In genomic region chr11:20242366-20243056, GRCm38 (mm10) we compare ENCODE assay signal across 16 mouse cellular contexts. TPM values are rescaled to one million over a fixed set of nuclear protein-coding genes. Genes with fewer than 3 reads are reported as not detected.
DNase-seq lines count a peak whose midpoint lies in the region; ATAC-seq and TF ChIP-seq lines count a peak whose summit lies in the region.
"Had no signal": no experiment of that assay in that cellular context is flagged by ENCODE, and none has a peak within 500 bp of the region (broad histone marks: within the 10 kb centered on the region; RNA-seq: fewer than 3 reads in every experiment).

No protein-coding gene starts in this region.

- DNase-seq in heart, adult 2 months: no peak
- DNase-seq in heart, postnatal 36 days: no peak
- DNase-seq in 3T3-L1 (ENCODE audit: low read depth, low spot score) (peak; percentile 66), CH12.LX (ENCODE audit: extremely low read depth) (no peak), R1 (ENCODE audit: low read depth, low spot score) (peak; percentile 58)
- DNase-seq in frontal cortex, postnatal 10 days (ENCODE audit: low spot score in 2 of 2): no peak
- no peak for DNase-seq in spleen, postnatal 10 days (ENCODE audit: low spot score in 2 of 2)
- DNase-seq: cerebellum, adult 11 months; liver, embryonic 13.5 days; lung, embryonic 14.5 days; thymus, adult 18-20 months had no signal

- H3K27ac ChIP-seq in heart, adult 2 months: no peak overlapping the region
- no peak overlapping the region for H3K27ac ChIP-seq in CH12.LX (ENCODE audit: insufficient read depth, low read depth)
- no peak overlapping the region for H3K27ac ChIP-seq in hindbrain, embryonic 13.5 days
- H3K27ac ChIP-seq: forebrain, embryonic 15.5 days; limb, embryonic 13.5 days; liver, embryonic 13.5 days; neural tube, embryonic 13.5 days had no signal

- H3K36me3 ChIP-seq in heart, adult 2 months (ENCODE audit: control insufficient read depth, insufficient read depth, low read length): peaks cover 6% of the 10 kb centered on the region
- peaks cover 61 to 91% of the 10 kb centered on the region in 2 experiments for H3K36me3 ChIP-seq in CH12.LX (replicated peaks in 1 of 2; ENCODE audit: control insufficient read depth in 1 of 2, insufficient read depth in 1 of 2, low read length in 1 of 2)
- peaks cover 53% of the 10 kb centered on the region for H3K36me3 ChIP-seq in hindbrain, embryonic 13.5 days

- in situ Hi-C loops in CH12.LX (cut with MboI; ENCODE audit: low pct_ligation_motif_present, low pct_unique_long_range_greater_than_20kb, low sequenced_read_pairs): loop anchor here (5.0 kb wide), 1 partner anchor 35 kb away; no protein-coding TSS in a partner anchor

- WGBS in heart, adult 2 months: 63% methylated on average over 6 of the region's 6 CpGs
- 92% methylated on average over 6 of the region's 6 CpGs for WGBS in hindbrain, embryonic 13.5 days

- H3K4me1 ChIP-seq in heart, adult 2 months (ENCODE audit: control insufficient read depth, insufficient read depth, low read length): peaks cover 26% of the 10 kb centered on the region
- peaks cover 14 to 52% of the 10 kb centered on the region in 2 experiments for H3K4me1 ChIP-seq in CH12.LX (ENCODE audit: control insufficient read depth in 1 of 2, insufficient read depth in 2 of 2)
- peaks cover 32% of the 10 kb centered on the region for H3K4me1 ChIP-seq in hindbrain, embryonic 13.5 days (replicated peaks)

- no peak overlapping the region for H3K9ac ChIP-seq in heart, adult 2 months (ENCODE audit: low read depth, low read length)
- H3K9ac ChIP-seq in CH12.LX (ENCODE audit: insufficient read depth, low read depth): no peak overlapping the region
- H3K9ac ChIP-seq in hindbrain, embryonic 13.5 days: no peak overlapping the region
- H3K9ac ChIP-seq: forebrain, embryonic 15.5 days; limb, embryonic 13.5 days; liver, embryonic 13.5 days; lung, embryonic 14.5 days; neural tube, embryonic 13.5 days had no signal

- dilution Hi-C loops in CH12.LX (cut with MboI; ENCODE audit: extremely low pct_ligation_motif_present, extremely low pct_unique_long_range_greater_than_20kb, low sequenced_read_pairs): no loop called here

- TF ChIP-seq CTCF in heart, adult 2 months (IDR thresholded peaks at IDR 0.05): no peak
- no peak for TF ChIP-seq CTCF in CH12.LX (conservative IDR thresholded peaks at IDR 0.05 in 1 of 2, IDR thresholded peaks at IDR 0.05 in 1 of 2; ENCODE audit: low read depth in 2 of 2, low read length in 2 of 2)

- intact Hi-C loops in heart, adult 2 months (cut with DNase I): no loop called here
- intact Hi-C loops in heart, postnatal 36 days (cut with DNase I): loop anchor here (10.0 kb wide), 3 partner anchors 292 to 418 kb away; no protein-coding TSS in a partner anchor

- no peak for TF ChIP-seq RAD21 in CH12.LX (IDR thresholded peaks at IDR 0.05; ENCODE audit: low read depth, low read length)

- no peak for ATAC-seq in hindbrain, embryonic 13.5 days (ENCODE audit: low FRiP score)
- ATAC-seq: activated CD4-positive, CD25-positive, alpha-beta regulatory T cell, adult 4 months; forebrain, embryonic 15.5 days had no signal

- H3K4me3 ChIP-seq in heart, adult 2 months: no peak overlapping the region
- no peak overlapping the region for H3K4me3 ChIP-seq in CH12.LX (replicated peaks in 1 of 3; ENCODE audit: low read depth in 2 of 3, low read length in 2 of 3, poor library complexity in 1 of 3)
- no peak overlapping the region for H3K4me3 ChIP-seq in hindbrain, embryonic 13.5 days
- H3K4me3 ChIP-seq: forebrain, embryonic 15.5 days; limb, embryonic 13.5 days; liver, embryonic 13.5 days; neural tube, embryonic 13.5 days had no signal

- H3K4me2 ChIP-seq in CH12.LX (ENCODE audit: insufficient read depth, low read depth, poor library complexity, severe bottlenecking): no peak overlapping the region
- no peak overlapping the region for H3K4me2 ChIP-seq in hindbrain, embryonic 13.5 days
- H3K4me2 ChIP-seq: forebrain, embryonic 15.5 days; liver, embryonic 13.5 days; lung, embryonic 14.5 days; neural tube, embryonic 13.5 days had no signal

- peaks cover 4% of the 10 kb centered on the region for H3K79me2 ChIP-seq in heart, adult 2 months (replicated peaks; ENCODE audit: control insufficient read depth, insufficient read depth, low read length)
- peaks cover 32% of the 10 kb centered on the region for H3K79me2 ChIP-seq in CH12.LX (replicated peaks; ENCODE audit: control insufficient read depth, extremely low read depth, insufficient read depth, poor library complexity, severe bottlenecking)

- no peak for TF ChIP-seq POLR2A in heart, adult 2 months (IDR thresholded peaks at IDR 0.05; ENCODE audit: insufficient read depth, low read depth, low read length)
- no peak for TF ChIP-seq POLR2A in CH12.LX (IDR thresholded peaks at IDR 0.05; ENCODE audit: low read depth, low read length)

- no peaks in the 10 kb centered on the region for H3K9me3 ChIP-seq in CH12.LX (replicated peaks; ENCODE audit: low read length)
- H3K9me3 ChIP-seq in hindbrain, embryonic 13.5 days: no peaks in the 10 kb centered on the region
- H3K9me3 ChIP-seq: forebrain, embryonic 15.5 days; limb, embryonic 13.5 days; liver, embryonic 13.5 days; neural tube, embryonic 13.5 days had no signal

- TF ChIP-seq EP300 in heart, adult 2 months (IDR thresholded peaks at IDR 0.05; ENCODE audit: insufficient read depth, low read depth, low read length): 0 out of 2 replicates have a peak, but pooled peaks have one; percentile 21
- no peak for TF ChIP-seq EP300 in CH12.LX (IDR thresholded peaks at IDR 0.05; ENCODE audit: low read length)

- no peaks in the 10 kb centered on the region for H3K27me3 ChIP-seq in heart, adult 2 months (ENCODE audit: control insufficient read depth, insufficient read depth, low read length)
- no peaks in the 10 kb centered on the region for H3K27me3 ChIP-seq in CH12.LX (replicated peaks)
- H3K27me3 ChIP-seq in hindbrain, embryonic 13.5 days: no peaks in the 10 kb centered on the region
- H3K27me3 ChIP-seq: forebrain, embryonic 15.5 days; limb, embryonic 13.5 days; liver, embryonic 13.5 days; neural tube, embryonic 13.5 days had no signal

TF ChIP-seq in CH12.LX, 34 proteins besides CTCF, POLR2A, EP300 and RAD21:
- TF ChIP-seq JUND (conservative IDR thresholded peaks at IDR 0.05; ENCODE audit: low read depth, low read length) (no peak), ZNF384 (IDR thresholded peaks at IDR 0.05; ENCODE audit: low read depth, low read length) (peak; percentile 59; the same call in 1 of the 2 replicates), USF2 (conservative IDR thresholded peaks at IDR 0.05; ENCODE audit: low read depth, low read length) (no peak), ZC3H11A (IDR thresholded peaks at IDR 0.05; ENCODE audit: low read depth, low read length) (no peak)
TF ChIP-seq in CH12.LX: peak in this region for 1.

RNA-seq across cellular contexts. Expression of gene Cep68, which starts 6.7 kb away (rescaled TPM):
- 10 to 100 TPM; 43.1 to 49.3 TPM for total RNA-seq in heart, adult 2 months (2021)
- 20.1 and 33.4 TPM in 2 replicates for polyA plus RNA-seq in heart, adult 2 months (2012; rRNA removed)
- total RNA-seq in heart, postnatal 36 days (2021): 10 to 100 TPM; 41.8 to 47.5 TPM
- 28.7 and 30.7 TPM in 2 replicates for total RNA-seq in CH12.LX (2012; rRNA removed)
- 27.8 and 28.3 TPM in 2 replicates for total RNA-seq in CH12.LX (2014; rRNA removed)
- polyA plus RNA-seq in CH12.LX (2012; ENCODE audit: insufficient read length, low read depth): 27.7 and 31.6 TPM in 2 replicates
- polyA plus RNA-seq in hindbrain, embryonic 13.5 days (2015; fragmentation: Nextera tagmentation; extraction: Ambion mirVana): 25.8 and 26.2 TPM in 2 replicates

RNA-seq across cellular contexts. Expression of gene Rab1a, which starts 41.3 kb away (rescaled TPM):
- 100 to 1,000 TPM; 119 to 131 TPM for total RNA-seq in heart, adult 2 months (2021)
- polyA plus RNA-seq in heart, adult 2 months (2012; rRNA removed): 52.8 and 93.3 TPM in 2 replicates
- total RNA-seq in heart, postnatal 36 days (2021): 100 to 1,000 TPM; 128 to 130 TPM
- total RNA-seq in CH12.LX (2012; rRNA removed) (76.7 and 98.7 TPM in 2 replicates), CH12.LX (2014; rRNA removed) (135 and 143 TPM in 2 replicates)
- polyA plus RNA-seq in CH12.LX (2012; ENCODE audit: insufficient read length, low read depth): 216 and 263 TPM in 2 replicates
- 307 and 313 TPM in 2 replicates for polyA plus RNA-seq in hindbrain, embryonic 13.5 days (2015; fragmentation: Nextera tagmentation; extraction: Ambion mirVana)

Comparison
In these comparisons a context has a peak if more than half of its experiments do, and no peak if none do; other contexts are left out.
1. DNase-seq: peak in 3T3-L1 (single experiment) and R1 (single experiment); none in heart, adult 2 months (0 of 2), heart, postnatal 36 days (0 of 2), CH12.LX (single experiment), frontal cortex, postnatal 10 days (0 of 2) and spleen, postnatal 10 days (0 of 2).